Mouse (Mus musculus) limb, embryonic 14.5 days (tissue): ENCODE measurements around the gene Vps52. TPM values are rescaled to one million over a fixed set of nuclear protein-coding genes. Genes with fewer than 3 reads are reported as not detected.

Source experiments
- ATAC-seq: fragments of 200-750 bp; cut with Nextera tagmentation; 2 replicates; pipeline ENCODE4 v1.8.0; 2017; ENCODE audit warnings: low read depth, moderate number of reproducible peaks, moderate TSS enrichment; ENCODE audit not compliant: low FRiP score
- DNase-seq: peaks from one replicate; pipeline ENCODE4 v3.0.0-alpha.2; 2015; ENCODE audit warnings: low spot score
- H3K27ac ChIP-seq: fragments of 300-500 bp; sonication (generic); replicated peaks from 2 replicates; pipeline ENCODE4 v1.5.1; 2014; ENCODE audit warnings: low read depth, mild to moderate bottlenecking, low read length, moderate library complexity, mixed read lengths
- H3K27me3 ChIP-seq: fragments of 300-500 bp; sonication (generic); 2 replicates; pipeline ENCODE4 v1.6.1; 2014; ENCODE audit warnings: low read length, mixed read lengths; ENCODE audit not compliant: control insufficient read depth, insufficient read depth
- H3K36me3 ChIP-seq: fragments of 300-500 bp; sonication (generic); 2 replicates; pipeline ENCODE4 v1.6.1; 2014; ENCODE audit warnings: mild to moderate bottlenecking, low read length, moderate library complexity, mixed read lengths; ENCODE audit not compliant: control insufficient read depth, insufficient read depth
- H3K4me1 ChIP-seq: fragments of 300-500 bp; sonication (generic); 2 replicates; pipeline ENCODE4 v1.6.1; 2014; ENCODE audit warnings: antibody characterized with exemption, low read length, mixed read lengths; ENCODE audit not compliant: control insufficient read depth, insufficient read depth
- H3K4me2 ChIP-seq: fragments of 300-500 bp; sonication (generic); replicated peaks from 2 replicates; pipeline ENCODE4 v1.6.1; 2014; ENCODE audit warnings: low read depth, mild to moderate bottlenecking, low read length, moderate library complexity; ENCODE audit not compliant: severe bottlenecking
- H3K4me3 ChIP-seq: fragments of 300-500 bp; sonication (generic); replicated peaks from 2 replicates; pipeline ENCODE4 v1.5.1; 2014; ENCODE audit warnings: low read length
- H3K9ac ChIP-seq: fragments of 300-500 bp; sonication (generic); 2 replicates; pipeline ENCODE4 v1.6.1; 2014; ENCODE audit warnings: mild to moderate bottlenecking, low read depth, low read length, moderate library complexity; ENCODE audit not compliant: severe bottlenecking
- H3K9me3 ChIP-seq: fragments of 300-500 bp; sonication (generic); 2 replicates; pipeline ENCODE4 v1.6.1; 2016; ENCODE audit warnings: low read length; ENCODE audit not compliant: control insufficient read depth
- POLR2A ChIP-seq: fragments of 200-500 bp; IDR thresholded peaks from 2 replicates; pipeline ENCODE4 v1.8.0; 2012; ENCODE audit warnings: inconsistent platforms, mild to moderate bottlenecking, moderate library complexity, borderline replicate concordance; ENCODE audit not compliant: insufficient read depth, insufficient read length; ENCODE audit errors: extremely low read depth
- WGBS: fragments of 180-500 bp; shearing (Covaris S2); extraction: QIAGEN DNeasy Blood & Tissue Kit; methylation state at CpG from one replicate; pipeline ENCODE4 v1.1.7; 2014; 5-methylcytosine and 5-hydroxymethylcytosine counted together
- polyA plus RNA-seq, 2 experiments: library from polyadenylated mRNA; depleted of rRNA in 1 of 2; stranded (reverse) in 1 of 2; unstranded in 1 of 2; fragments of >200 nt; fragmentation: Nextera tagmentation in 1 of 2; extraction: Ambion mirVana in 1 of 2; gene quantifications; 2 replicates each; pipeline versions ENCODE4 v1.2.1 to v1.2.3; 2012 to 2014

The Vps52 gene
- polyA plus RNA-seq, 2 experiments, result 38.6 to 48.8 TPM

DNA sequence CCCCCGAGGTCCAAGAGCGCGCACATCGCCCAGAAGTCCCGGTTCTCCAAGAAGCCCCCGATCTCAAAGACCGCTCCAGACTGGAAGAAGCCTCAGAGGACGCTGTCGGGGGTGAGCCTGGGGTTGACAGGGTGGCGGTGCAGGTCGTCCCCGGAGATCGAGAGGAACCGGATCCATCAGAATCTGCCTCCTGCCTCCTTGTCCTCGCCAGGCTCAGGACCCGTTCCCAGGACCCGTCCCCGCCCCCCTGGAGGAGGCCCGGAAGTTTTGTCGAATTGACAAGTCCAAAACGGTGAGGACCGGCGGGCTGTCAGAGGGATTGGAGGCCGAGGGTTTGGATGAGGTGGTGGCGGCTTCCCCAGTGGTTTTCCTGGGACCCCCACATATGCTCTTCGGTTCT lies 14.6 kb upstream of the Vps52 start:
- DNase-seq (no peak), ATAC-seq (no peak)
- no peak for TF ChIP-seq POLR2A
- peak overlapping the region; percentile 90 for H3K4me2 ChIP-seq
- no peak overlapping the region for H3K27ac ChIP-seq
- 3% methylated on average over 23 of the region's 26 CpGs for WGBS
- peak overlapping the region; percentile 79 for H3K4me3 ChIP-seq
- no peaks in the 10 kb centered on the region for H3K9me3 ChIP-seq
- peaks cover 61% of the 10 kb centered on the region for H3K36me3 ChIP-seq
- H3K4me1 ChIP-seq, result peaks cover 13% of the 10 kb centered on the region
- H3K27me3 ChIP-seq, result no peaks in the 10 kb centered on the region
- peak overlapping the region; percentile 68 for H3K9ac ChIP-seq

DNA sequence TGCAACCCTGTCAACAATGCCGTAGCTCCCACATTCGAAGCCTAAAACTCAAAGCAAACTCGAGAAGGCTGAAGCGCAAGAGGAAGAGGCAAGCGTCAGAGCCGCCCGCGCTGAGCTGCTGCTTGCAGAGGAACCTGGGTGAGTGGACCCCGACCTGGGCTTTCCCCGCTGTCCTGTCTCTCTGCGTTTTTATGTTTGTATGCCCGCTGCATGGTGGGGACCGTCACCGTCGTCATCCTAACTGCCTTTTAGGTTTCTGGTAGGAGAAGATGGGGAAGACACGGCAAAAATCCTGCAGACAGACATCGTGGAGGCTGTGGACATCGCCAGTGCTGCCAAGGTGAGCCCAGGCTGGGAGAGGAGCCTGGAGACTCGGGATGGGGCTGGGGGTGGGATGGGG lies 14.2 kb upstream of the Vps52 start:
- Histone ChIP-seq H3K9ac (peak overlapping the region; percentile 68), H3K27ac (no peak overlapping the region), H3K27me3 (no peaks in the 10 kb centered on the region), H3K4me2 (peak overlapping the region; percentile 90), H3K4me1 (peaks cover 13% of the 10 kb centered on the region), H3K9me3 (no peaks in the 10 kb centered on the region), H3K36me3 (peaks cover 62% of the 10 kb centered on the region), H3K4me3 (peak overlapping the region; percentile 79)
- ATAC-seq (no peak), DNase-seq (no peak)
- WGBS, result 63% methylated on average over 19 of the region's 19 CpGs
- TF ChIP-seq POLR2A, result no peak

DNA sequence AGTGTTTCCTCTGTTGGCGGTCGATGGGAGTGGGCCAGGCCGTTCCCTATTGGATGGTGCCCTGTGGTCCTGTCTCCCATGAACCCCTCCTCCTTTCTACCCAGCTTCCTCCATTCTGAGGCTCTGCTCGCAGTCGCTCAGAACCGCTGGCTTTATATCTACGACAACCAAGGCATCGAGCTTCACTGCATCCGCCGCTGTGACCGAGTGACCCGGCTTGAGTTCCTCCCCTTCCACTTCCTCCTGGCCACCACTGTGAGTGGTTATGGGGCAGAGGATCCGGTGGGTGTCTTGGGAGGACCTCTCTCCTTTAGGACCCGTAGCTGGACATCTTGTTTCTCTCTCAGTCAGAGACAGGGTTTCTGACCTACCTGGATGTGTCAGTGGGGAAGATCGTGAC lies 12.2 kb upstream of the Vps52 start:
- no peak overlapping the region for H3K4me3 ChIP-seq
- DNase-seq, result no peak
- H3K36me3 ChIP-seq, result peaks cover 60% of the 10 kb centered on the region
- peaks cover 13% of the 10 kb centered on the region for H3K4me1 ChIP-seq
- no peak for ATAC-seq
- H3K4me2 ChIP-seq, result no peak overlapping the region
- H3K9me3 ChIP-seq, result no peaks in the 10 kb centered on the region
- H3K27me3 ChIP-seq, result no peaks in the 10 kb centered on the region
- TF ChIP-seq POLR2A, result no peak
- H3K27ac ChIP-seq, result no peak overlapping the region
- WGBS, result 92% methylated on average over 15 of the region's 15 CpGs
- no peak overlapping the region for H3K9ac ChIP-seq

DNA sequence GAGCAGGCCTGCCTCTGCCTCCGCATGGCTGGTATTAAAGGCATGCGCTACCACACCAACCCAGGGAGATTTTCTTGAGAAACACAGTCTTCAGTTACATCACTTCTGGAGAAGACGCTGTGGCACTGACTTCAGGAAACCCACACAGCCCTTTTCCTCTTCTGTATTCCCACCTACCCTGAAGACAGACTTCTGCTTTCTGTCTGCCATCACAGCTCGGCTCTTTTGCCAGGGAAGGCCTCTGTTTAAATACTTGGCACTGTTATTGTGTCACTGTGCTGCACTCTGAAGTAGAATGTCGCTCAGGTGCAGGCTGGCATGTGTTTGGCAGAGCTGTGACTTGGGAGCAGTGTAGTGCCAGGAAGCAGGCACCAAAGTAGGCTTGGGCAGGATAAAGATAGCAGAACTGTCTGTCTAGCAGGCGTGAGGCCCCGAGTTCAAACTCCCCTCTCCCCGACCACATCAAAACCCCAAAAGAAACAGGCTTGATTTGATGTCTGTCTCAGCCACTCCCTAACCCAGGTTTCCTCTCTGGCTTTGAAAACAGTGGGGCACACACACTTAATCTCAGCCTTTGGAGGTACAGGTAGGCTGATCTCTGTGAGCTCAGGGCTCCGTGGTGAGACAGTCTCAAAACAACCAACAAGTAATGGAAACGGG lies 8.1 kb upstream of the Vps52 start:
- WGBS, result 92% methylated on average over 10 of the region's 10 CpGs

DNA sequence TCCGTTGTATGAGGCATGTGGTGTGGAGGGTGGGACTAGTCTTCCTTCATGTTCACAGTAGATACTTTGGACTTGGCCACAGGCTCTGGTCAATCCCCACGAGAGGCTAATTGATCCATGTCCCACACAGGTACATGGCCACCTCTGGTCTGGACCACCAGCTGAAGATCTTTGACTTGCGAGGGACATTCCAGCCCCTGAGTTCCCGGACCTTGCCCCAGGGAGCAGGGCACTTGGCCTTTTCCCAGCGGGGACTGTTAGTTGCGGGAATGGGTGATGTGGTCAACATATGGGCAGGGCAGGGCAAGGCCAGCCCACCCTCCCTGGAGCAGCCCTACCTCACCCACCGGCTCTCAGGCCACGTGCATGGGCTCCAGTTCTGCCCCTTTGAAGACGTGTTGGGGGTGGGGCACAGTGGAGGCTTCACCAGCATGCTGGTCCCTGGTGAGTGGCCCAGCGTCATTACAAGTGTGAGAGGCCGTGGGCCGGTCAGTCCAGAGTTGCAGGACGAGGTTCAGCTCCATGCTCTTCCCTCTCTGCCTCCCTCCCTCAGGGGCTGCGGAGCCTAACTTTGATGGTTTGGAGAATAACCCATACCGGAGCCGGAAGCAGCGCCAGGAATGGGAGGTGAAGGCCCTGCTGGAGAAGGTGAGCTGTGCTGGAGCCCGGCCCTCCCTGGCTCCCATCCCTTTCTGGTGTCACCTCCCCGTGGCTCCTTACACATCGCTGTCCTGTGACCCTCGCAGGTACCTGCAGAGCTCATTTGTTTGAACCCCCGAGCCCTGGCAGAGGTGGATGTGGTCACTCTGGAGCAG lies 7.3 kb upstream of the Vps52 start:
- Histone ChIP-seq H3K9ac (no peak overlapping the region), H3K27me3 (no peaks in the 10 kb centered on the region), H3K4me1 (peaks cover 21% of the 10 kb centered on the region), H3K9me3 (no peaks in the 10 kb centered on the region), H3K4me2 (no peak overlapping the region), H3K36me3 (peaks cover 79% of the 10 kb centered on the region), H3K27ac (no peak overlapping the region), H3K4me3 (no peak overlapping the region)
- no peak for TF ChIP-seq POLR2A
- no peak for DNase-seq
- ATAC-seq, result no peak
- WGBS, result 84% methylated on average over 22 of the region's 22 CpGs

More for the DNA sequence above, 8.1 kb upstream of the Vps52 start:
- Histone ChIP-seq H3K4me3 (no peak overlapping the region), H3K9me3 (no peaks in the 10 kb centered on the region), H3K4me2 (no peak overlapping the region), H3K9ac (no peak overlapping the region), H3K27me3 (no peaks in the 10 kb centered on the region), H3K4me1 (peaks cover 14% of the 10 kb centered on the region), H3K27ac (no peak overlapping the region), H3K36me3 (peaks cover 77% of the 10 kb centered on the region)
- TF ChIP-seq POLR2A, result no peak
- ATAC-seq (no peak), DNase-seq (no peak)
